Mouse (Mus musculus): ENCODE measurements around the gene Sumf2.

- TF ChIP-seq CTCF (IDR thresholded peaks at IDR 0.05; ENCODE audit: low read depth) (no peak), EP300 (IDR thresholded peaks at IDR 0.05; ENCODE audit: low read depth) (no peak)
These were observed 61.0 kb downstream of the Sumf2 start for GRCm38 (mm10) chr5:129907775-129908174.
